In genomic region chr6:28262198-28262621, GRCm38 (mm10) we compare ENCODE assay signal across 8 mouse cellular contexts.
DNase-seq lines count a peak whose midpoint lies in the region; ATAC-seq and TF ChIP-seq lines count a peak whose summit lies in the region.

No protein-coding gene starts in this region.

- intact Hi-C loops in left cerebral cortex, adult 2 months (cut with DNase I) = loop anchor here (5.0 kb wide), 2 partner anchors 160 to 215 kb away; partner anchors contain the start of genes Arf5 and Snd1

- peak overlapping the region; percentile 63 for H3K4me3 ChIP-seq in left cerebral cortex, adult 2 months
- peak overlapping the region; percentile 83 for H3K4me3 ChIP-seq in hindbrain, embryonic 14.5 days (replicated peaks; ENCODE audit: low read length)

- H3K4me1 ChIP-seq in hindbrain, embryonic 14.5 days (replicated peaks; ENCODE audit: control insufficient read depth, insufficient read depth, low read length) = peaks cover 10% of the 10 kb centered on the region

- H3K9ac ChIP-seq in hindbrain, embryonic 14.5 days = peak overlapping the region; percentile 77

- H3K27ac ChIP-seq in left cerebral cortex, adult 2 months = peak overlapping the region; percentile 82
- H3K27ac ChIP-seq in hindbrain, embryonic 14.5 days = peak overlapping the region; percentile 78

- ATAC-seq in hindbrain, embryonic 14.5 days (ENCODE audit: low FRiP score) = peak; percentile 81
- ATAC-seq in megakaryocyte progenitor cell, adult 5-6 weeks (replicated peaks; ENCODE audit: poor library complexity) = peak; percentile 47

- no peak for DNase-seq in left cerebral cortex, adult 2 months (ENCODE audit: extremely low spot score in 1 of 2, low spot score in 2 of 2)
- no peak for DNase-seq in left cerebral cortex, adult 9 months (ENCODE audit: low spot score in 2 of 2)
- peak; percentile 39 for DNase-seq in c-Kit-positive CD71-positive TER-119-positive erythroid progenitor cells, embryonic 14.5 days (ENCODE audit: low spot score)
- no peak for DNase-seq in hindbrain, embryonic 14.5 days (ENCODE audit: low spot score)
- no peak for DNase-seq in adrenal gland, postnatal 14 days
- no peak for DNase-seq in layer of hippocampus, adult 8-10 months (ENCODE audit: low spot score in 2 of 2)
- DNase-seq in kidney, postnatal 10 days = no peak

- peak overlapping the region; percentile 85 for H3K4me2 ChIP-seq in hindbrain, embryonic 14.5 days (replicated peaks)

- no peak for TF ChIP-seq CTCF in left cerebral cortex, adult 2 months (IDR thresholded peaks at IDR 0.05)

- peaks cover 14% of the 10 kb centered on the region for H3K36me3 ChIP-seq in hindbrain, embryonic 14.5 days (replicated peaks; ENCODE audit: control insufficient read depth, insufficient read depth)

- H3K27me3 ChIP-seq in hindbrain, embryonic 14.5 days (ENCODE audit: control insufficient read depth, insufficient read depth, low read length) = no peaks in the 10 kb centered on the region

- no peaks in the 10 kb centered on the region for H3K9me3 ChIP-seq in hindbrain, embryonic 14.5 days (ENCODE audit: control insufficient read depth, low read length)

- WGBS in hindbrain, embryonic 14.5 days = 0% methylated on average over 22 of the region's 29 CpGs
